Mouse (Mus musculus) CH12.LX (cell line): Measurements from ENCODE around the gene Ssbp4. TPM values are rescaled to one million over a fixed set of nuclear protein-coding genes. Genes with fewer than 3 reads are reported as not detected.

Experiments used
- DNase-seq: peaks from one replicate; pipeline ENCODE4 v3.0.0-alpha.2; 2013; ENCODE audit errors: extremely low read depth
- H3K27ac ChIP-seq: 2 replicates; pipeline ENCODE4 v1.5.1; 2012; ENCODE audit warnings: low read depth, mild to moderate bottlenecking, control low read depth, moderate library complexity; ENCODE audit not compliant: insufficient read depth
- H3K27me3 ChIP-seq: replicated peaks from 2 replicates; pipeline ENCODE3; 2012; ENCODE audit warnings: inconsistent platforms
- H3K36me3 ChIP-seq, 2 experiments: replicated peaks in 1 of 2; 2 replicates each; pipeline versions ENCODE3 to v1.6.1; 2012; ENCODE audit warnings: inconsistent platforms in 1 of 2, low read length in 1 of 2, mild to moderate bottlenecking in 1 of 2, mixed read lengths in 1 of 2, moderate library complexity in 1 of 2; ENCODE audit not compliant: control insufficient read depth in 1 of 2, insufficient read depth in 1 of 2
- H3K4me1 ChIP-seq, 2 experiments: 2 replicates each; pipeline ENCODE4 v1.6.1; 2012; ENCODE audit warnings: inconsistent platforms in 1 of 2, moderate library complexity in 1 of 2; ENCODE audit not compliant: insufficient read depth in 2 of 2, control insufficient read depth in 1 of 2
- H3K4me2 ChIP-seq: 2 replicates; pipeline ENCODE4 v1.6.1; 2012; ENCODE audit warnings: low read depth, mild to moderate bottlenecking, control low read depth; ENCODE audit not compliant: poor library complexity, insufficient read depth, severe bottlenecking
- H3K4me3 ChIP-seq, 3 experiments: fragments of 150-350 bp in 1 of 3; sonication (generic) in 1 of 3; replicated peaks in 1 of 3; 2 replicates each; pipeline versions ENCODE3 to v1.5.1; 2011 to 2012; ENCODE audit warnings: low read depth in 2 of 3, low read length in 2 of 3, mild to moderate bottlenecking in 2 of 3, moderate library complexity in 2 of 3, control low read depth in 1 of 3, improper control_type of control experiment in 1 of 3, inconsistent platforms in 1 of 3, mixed read lengths in 1 of 3; ENCODE audit not compliant: poor library complexity in 1 of 3
- H3K79me2 ChIP-seq: replicated peaks from 2 replicates; pipeline ENCODE4 v1.6.1; 2012; ENCODE audit warnings: mild to moderate bottlenecking, moderate library complexity; ENCODE audit not compliant: control insufficient read depth, poor library complexity, insufficient read depth, severe bottlenecking; ENCODE audit errors: extremely low read depth
- H3K9ac ChIP-seq: 2 replicates; pipeline ENCODE4 v1.6.1; 2012; ENCODE audit warnings: low read depth, mild to moderate bottlenecking, control low read depth, moderate library complexity; ENCODE audit not compliant: insufficient read depth
- H3K9me3 ChIP-seq: replicated peaks from 2 replicates; pipeline ENCODE3; 2012; ENCODE audit warnings: low read length, inconsistent platforms, mixed read lengths
- CTCF ChIP-seq, 2 experiments: IDR thresholded peaks in 1 of 2; conservative IDR thresholded peaks in 1 of 2; 2 replicates each; pipeline ENCODE4 v1.5.1; 2011 to 2012; ENCODE audit warnings: low read depth in 2 of 2, low read length in 2 of 2, improper control_type of control experiment in 1 of 2, inconsistent platforms in 1 of 2, mild to moderate bottlenecking in 1 of 2, moderate library complexity in 1 of 2
- E2F4 ChIP-seq: IDR thresholded peaks from 2 replicates; pipeline ENCODE4 v1.6.1; 2011; ENCODE audit warnings: low read depth, low read length, improper control_type of control experiment; ENCODE audit not compliant: insufficient replicate concordance
- ELF1 ChIP-seq: IDR thresholded peaks from 2 replicates; pipeline ENCODE4 v1.6.1; 2014; ENCODE audit warnings: low read depth, mild to moderate bottlenecking, inconsistent platforms, low read length, improper control_type of control experiment
- EP300 ChIP-seq: IDR thresholded peaks from 2 replicates; pipeline ENCODE4 v1.6.1; 2011; ENCODE audit warnings: low read length, improper control_type of control experiment
- ETS1 ChIP-seq: conservative IDR thresholded peaks from 2 replicates; pipeline ENCODE4 v1.6.1; 2012; ENCODE audit warnings: low read depth, mild to moderate bottlenecking, inconsistent platforms, low read length, improper control_type of control experiment, moderate library complexity
- MEF2A ChIP-seq: IDR thresholded peaks from 2 replicates; pipeline ENCODE4 v1.6.1; 2014; ENCODE audit warnings: low read depth, mild to moderate bottlenecking, inconsistent platforms, low read length, improper control_type of control experiment, borderline replicate concordance
- NELFE ChIP-seq: IDR thresholded peaks from 2 replicates; pipeline ENCODE4 v1.6.1; 2011; ENCODE audit warnings: low read depth, low read length, improper control_type of control experiment
- PAX5 ChIP-seq: IDR thresholded peaks from 2 replicates; pipeline ENCODE4 v1.6.1; 2012; ENCODE audit warnings: low read length, inconsistent platforms, mixed read lengths
- POLR2A ChIP-seq: IDR thresholded peaks from 2 replicates; pipeline ENCODE4 v1.6.1; 2011; ENCODE audit warnings: low read depth, mild to moderate bottlenecking, improper control_type of control experiment, low read length
- POLR2AphosphoS2 ChIP-seq: IDR thresholded peaks from 2 replicates; pipeline ENCODE4 v1.6.1; 2011; ENCODE audit warnings: low read depth, low read length, improper control_type of control experiment
- RAD21 ChIP-seq: IDR thresholded peaks from 2 replicates; pipeline ENCODE4 v1.6.1; 2011; ENCODE audit warnings: low read depth, mild to moderate bottlenecking, low read length, improper control_type of control experiment, moderate library complexity
- RCOR1 ChIP-seq: conservative IDR thresholded peaks from 2 replicates; pipeline ENCODE4 v1.6.1; 2012; ENCODE audit warnings: low read depth, mild to moderate bottlenecking, inconsistent platforms, low read length, improper control_type of control experiment
- SMC3 ChIP-seq: IDR thresholded peaks from 2 replicates; pipeline ENCODE4 v1.6.1; 2011; ENCODE audit warnings: low read depth, low read length, improper control_type of control experiment
- USF1 ChIP-seq: IDR thresholded peaks from 2 replicates; pipeline ENCODE4 v1.6.1; 2014; ENCODE audit warnings: low read depth, mild to moderate bottlenecking, inconsistent platforms, low read length, improper control_type of control experiment
- ZMIZ1 ChIP-seq: IDR thresholded peaks from 2 replicates; pipeline ENCODE4 v1.6.1; 2012; ENCODE audit warnings: low read depth, mild to moderate bottlenecking, inconsistent platforms, low read length, improper control_type of control experiment
- dilution Hi-C: fragments of 300-500 bp; cut with MboI; formaldehyde crosslinking; loops from 2 replicates; pipeline ENCODE4 v1.14.3; 2020; ENCODE audit warnings: low sequenced_read_pairs; ENCODE audit not compliant: extremely low pct_unique_long_range_greater_than_20kb, extremely low pct_ligation_motif_present
- in situ Hi-C: fragments of 300-500 bp; cut with MboI; formaldehyde crosslinking; loops from 3 replicates; pipeline ENCODE4 v1.14.3; 2019; ENCODE audit warnings: low sequenced_read_pairs, low pct_ligation_motif_present, low pct_unique_long_range_greater_than_20kb, mixed read lengths
- polyA plus RNA-seq: library from polyadenylated mRNA; unstranded; fragments of >175 nt; gene quantifications from 2 replicates; pipeline ENCODE4 v1.2.1, GENCODE M21; 2012; ENCODE audit warnings: low read depth; ENCODE audit not compliant: insufficient read length
- total RNA-seq, 2 experiments: library from RNA; depleted of rRNA; stranded (reverse); fragments of 300-350 nt in 1 of 2; fragments of >200 nt in 1 of 2; gene quantifications; 2 replicates each; pipeline ENCODE4 v1.2.3; 2012 to 2014

Gene Ssbp4
- total and polyA plus RNA-seq, 3 experiments = 41.3 to 128 (median 77.3) TPM

- peaks cover 72 to 84% of the 10 kb centered on the region in 2 experiments for H3K36me3 ChIP-seq
- peak; percentile 47 for DNase-seq
- H3K79me2 ChIP-seq = no peaks in the 10 kb centered on the region
- no peaks in the 10 kb centered on the region for H3K9me3 ChIP-seq
- TF ChIP-seq SMC3 (peak; percentile 68), NELFE (no peak), RAD21 (peak; percentile 66), CTCF (conservative IDR thresholded peaks at IDR 0.05 in 1 of 2, IDR thresholded peaks at IDR 0.05 in 1 of 2; ENCODE audit: low read depth in 2 of 2, low read length in 2 of 2) (peak; percentile 27 to 80; a peak in 3 of 4 replicates)
- H3K4me2 ChIP-seq = no peak overlapping the region
- no peaks in the 10 kb centered on the region for H3K4me1 ChIP-seq
- dilution Hi-C loops (no loop called here), in situ Hi-C loops (no loop called here)
- H3K4me3 ChIP-seq = no peak overlapping the region
- H3K27ac ChIP-seq = no peak overlapping the region
- H3K9ac ChIP-seq = no peak overlapping the region
- no peaks in the 10 kb centered on the region for H3K27me3 ChIP-seq
These were observed 23.4 kb downstream of the Ssbp4 start for GRCm38 (mm10) chr8:70585258-70585652.

DNA sequence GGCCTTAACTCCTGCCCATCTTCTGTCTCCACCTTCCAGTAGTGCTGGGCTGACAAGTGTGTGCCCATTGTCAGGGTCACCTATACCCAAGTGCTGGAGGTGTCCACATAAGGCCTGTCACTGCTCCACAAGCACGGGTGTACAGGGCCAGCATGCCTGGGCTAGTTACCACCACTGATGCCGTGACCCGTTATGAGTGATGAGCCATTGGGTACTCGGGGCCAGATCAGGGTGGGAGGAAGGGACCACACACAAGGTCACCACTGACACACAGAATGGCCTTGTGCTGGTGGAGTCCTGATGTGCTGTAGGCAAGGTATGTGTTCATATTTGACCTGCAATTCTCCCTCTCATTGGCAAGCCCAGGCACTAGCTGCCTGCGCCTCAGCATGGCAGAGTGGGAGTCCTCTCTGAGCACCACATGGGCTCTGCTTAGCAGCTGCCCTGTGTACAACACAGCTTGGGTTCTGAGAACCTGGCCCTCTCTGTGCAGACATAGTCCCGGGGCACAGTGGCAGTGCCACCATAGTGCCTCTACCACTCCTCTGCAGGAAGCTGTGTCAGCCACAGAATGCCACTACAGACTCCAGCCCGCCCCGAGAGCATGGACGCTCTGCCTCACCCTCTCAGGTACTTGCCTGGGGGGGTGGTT is 23.9 kb downstream of the Ssbp4 start:
- Histone ChIP-seq H3K9ac (no peak overlapping the region), H3K9me3 (no peaks in the 10 kb centered on the region), H3K36me3 (peaks cover 72 to 84% of the 10 kb centered on the region in 2 experiments), H3K27me3 (no peaks in the 10 kb centered on the region), H3K4me1 (no peaks in the 10 kb centered on the region), H3K4me3 (no peak overlapping the region), H3K27ac (no peak overlapping the region), H3K4me2 (no peak overlapping the region), H3K79me2 (no peaks in the 10 kb centered on the region)
- no peak for DNase-seq
- in situ Hi-C loops = no loop called here
- no peak for TF ChIP-seq USF1
- no peak for TF ChIP-seq POLR2AphosphoS2
- no peak for TF ChIP-seq PAX5
- TF ChIP-seq POLR2A = no peak
- dilution Hi-C loops = no loop called here

DNA sequence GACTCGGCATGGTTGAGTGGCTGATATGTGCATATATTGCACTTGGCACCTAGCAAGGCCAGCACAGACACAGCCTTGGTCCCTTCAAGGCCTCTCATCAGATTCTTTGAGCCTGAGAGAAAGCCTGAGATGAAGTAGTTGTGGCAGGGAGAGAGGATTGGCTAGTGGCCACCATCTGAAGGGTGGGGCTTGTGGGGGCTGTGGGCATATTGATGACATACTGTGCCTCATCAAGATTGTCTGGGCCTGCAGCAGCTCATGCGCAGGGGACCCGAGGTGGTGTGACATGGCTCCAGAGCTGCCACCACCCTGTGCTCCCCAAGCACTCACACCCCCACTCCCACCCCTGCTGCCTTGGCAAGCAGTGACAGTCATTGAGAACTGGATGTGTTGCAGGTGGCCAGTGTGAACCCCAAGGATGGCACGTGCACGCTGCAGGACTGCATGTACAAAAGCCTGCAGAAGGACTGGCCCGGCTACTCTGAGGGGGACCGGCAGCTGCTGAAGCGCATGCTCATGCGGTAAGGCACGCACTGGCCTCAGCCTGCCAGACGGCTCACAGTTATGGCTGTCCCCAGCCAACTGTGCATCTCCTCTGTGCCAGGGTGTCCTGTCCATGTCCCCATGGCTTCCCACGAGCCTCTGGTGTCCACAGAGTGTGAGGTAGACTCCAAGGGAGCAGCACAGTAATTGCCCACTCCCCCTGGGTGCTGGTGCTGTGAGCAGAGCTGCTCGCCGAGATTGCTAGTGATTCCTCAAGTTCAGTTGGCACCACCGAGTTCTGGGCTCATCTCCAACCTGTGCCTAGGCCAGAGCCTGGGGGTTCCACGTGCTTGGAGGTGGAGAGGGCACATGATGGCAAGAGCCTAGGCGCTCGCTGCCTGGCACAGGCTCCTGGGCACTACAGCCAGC is 24.9 kb downstream of the Ssbp4 start:
- Histone ChIP-seq H3K27me3 (no peaks in the 10 kb centered on the region), H3K27ac (no peak overlapping the region), H3K9ac (no peak overlapping the region), H3K4me2 (no peak overlapping the region), H3K4me3 (no peak overlapping the region), H3K9me3 (no peaks in the 10 kb centered on the region), H3K36me3 (peaks cover 71 to 81% of the 10 kb centered on the region in 2 experiments), H3K4me1 (no peaks in the 10 kb centered on the region), H3K79me2 (no peaks in the 10 kb centered on the region)
- TF ChIP-seq EP300 = no peak
- TF ChIP-seq MEF2A = no peak
- TF ChIP-seq ZMIZ1 = no peak
- TF ChIP-seq ETS1 = no peak
- no peak for TF ChIP-seq USF1
- TF ChIP-seq RCOR1 = no peak
- TF ChIP-seq E2F4 = no peak
- TF ChIP-seq ELF1 = no peak
- TF ChIP-seq PAX5 = no peak
- in situ Hi-C loops (no loop called here), dilution Hi-C loops (no loop called here)
- no peak for DNase-seq
